Mouse (Mus musculus) forelimb bud, embryonic 11.5 days (tissue): ENCODE data around the gene Nckipsd.

ENCODE experiments used
- DNase-seq: peaks from one replicate; pipeline ENCODE4 v3.0.0-alpha.2; 2012; ENCODE audit warnings: low read depth, low spot score

Nckipsd gene

GRCm38 (mm10) chr9:108808163-108808665, at the start of gene Nckipsd:
Gene Nckipsd (plus strand): TSS chr9:108808368.
- peak; percentile 93 for DNase-seq

DNA sequence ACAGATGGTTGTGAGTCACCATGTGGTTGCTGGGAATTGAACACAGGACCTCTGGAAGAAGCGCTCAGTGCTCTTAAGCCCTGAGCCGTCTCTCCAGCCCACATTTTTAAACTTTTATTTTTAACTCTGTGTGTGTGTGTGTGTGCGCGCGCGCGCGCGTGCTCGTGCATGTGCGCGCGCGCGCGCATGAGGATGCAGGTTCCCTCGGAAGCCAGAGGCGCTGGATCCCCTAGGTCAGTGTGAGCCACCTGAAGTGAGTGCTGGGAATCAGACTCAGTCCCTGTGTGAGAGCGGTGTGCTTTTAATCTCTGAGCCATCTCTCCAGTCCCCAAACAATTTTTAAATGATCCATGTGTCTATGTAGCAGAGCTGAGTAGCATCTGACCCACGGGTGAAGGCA, 49.0 kb upstream of the Nckipsd start:
- no peak for DNase-seq

DNA sequence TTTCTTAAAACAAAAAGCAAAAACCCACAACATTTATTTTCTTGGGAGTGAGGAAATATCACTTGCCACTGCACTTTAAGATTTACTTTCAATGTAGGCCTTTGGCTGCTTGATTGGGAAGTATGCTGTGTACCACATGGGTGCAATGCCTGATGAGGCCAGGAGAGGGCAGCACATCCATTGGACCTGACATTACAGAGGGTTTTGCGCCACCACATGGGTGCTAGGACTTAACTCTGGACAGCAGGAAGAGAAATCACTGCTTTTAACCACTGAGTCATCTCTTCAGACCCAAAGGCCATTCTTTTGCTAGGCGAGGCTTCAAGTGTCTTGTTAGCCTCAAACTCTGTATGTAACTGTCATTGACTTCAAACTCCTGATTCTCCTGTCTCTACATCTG, 48.4 kb upstream of the Nckipsd start:
- DNase-seq, result peak; percentile 19

GRCm38 (mm10) chr9:108761561-108761960, 46.6 kb upstream of the Nckipsd start:
- no peak for DNase-seq

DNA sequence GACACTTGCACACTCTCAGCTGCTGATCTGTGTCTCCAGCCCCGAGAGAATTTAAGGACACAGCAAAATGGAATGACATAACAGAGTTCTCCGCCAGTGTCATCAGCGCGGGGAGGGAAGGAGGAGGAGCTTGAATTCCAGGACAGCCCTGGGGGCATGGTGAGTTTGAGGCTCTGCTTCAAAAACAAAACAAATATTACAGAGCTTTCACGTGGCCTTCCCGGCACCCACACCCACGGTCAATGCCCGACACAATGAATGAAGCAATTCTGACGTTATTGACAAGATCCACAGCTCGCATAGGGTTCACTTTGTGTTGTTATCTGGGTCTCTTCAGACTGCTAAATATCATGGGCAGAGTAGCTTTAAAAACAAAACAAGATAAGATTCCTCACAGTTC, 43.2 kb upstream of the Nckipsd start:
- DNase-seq, result no peak

DNA sequence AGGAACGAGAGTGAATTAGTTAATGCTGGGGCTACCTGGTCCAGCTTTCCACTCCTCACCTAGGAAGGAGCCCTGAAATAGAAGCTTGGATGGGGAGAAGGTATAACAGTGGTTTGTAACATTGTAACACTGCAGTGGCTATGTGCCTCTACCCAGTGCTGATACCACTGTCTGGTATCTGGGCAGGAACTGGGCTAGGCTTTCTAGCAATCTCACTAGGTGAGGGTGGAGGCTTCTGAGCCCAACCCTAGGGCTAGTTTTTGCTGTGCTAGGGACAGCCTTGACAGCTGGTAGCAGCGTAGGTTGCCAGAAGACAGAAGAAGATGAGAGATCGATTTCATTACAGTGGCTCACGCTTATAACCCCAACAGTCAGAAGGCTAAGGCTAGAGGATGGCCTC, 31.6 kb upstream of the Nckipsd start:
- DNase-seq, result no peak

DNA sequence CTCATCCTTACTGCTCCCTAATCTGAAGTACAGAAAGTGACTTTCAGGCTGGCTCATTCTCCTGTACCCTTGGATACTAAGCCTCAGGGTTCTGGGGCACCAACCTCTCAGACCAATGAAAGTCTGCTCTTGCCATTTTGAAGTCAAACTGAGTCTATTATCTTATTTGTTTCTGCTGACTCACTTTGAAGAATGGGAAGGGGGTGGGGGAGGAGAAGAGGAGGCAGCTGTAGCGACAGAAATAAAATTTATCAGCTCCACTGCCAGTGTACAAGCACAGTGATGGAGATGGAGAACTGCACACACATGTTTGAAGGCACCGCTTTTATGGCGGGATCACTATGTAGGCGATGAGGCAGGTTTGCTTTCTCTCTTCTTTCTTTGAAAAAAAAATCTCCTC, 30.9 kb upstream of the Nckipsd start:
- no peak for DNase-seq

- DNase-seq, result no peak
Observed at GRCm38 (mm10) chr9:108780959-108781358, 27.2 kb upstream of the Nckipsd start.

DNA sequence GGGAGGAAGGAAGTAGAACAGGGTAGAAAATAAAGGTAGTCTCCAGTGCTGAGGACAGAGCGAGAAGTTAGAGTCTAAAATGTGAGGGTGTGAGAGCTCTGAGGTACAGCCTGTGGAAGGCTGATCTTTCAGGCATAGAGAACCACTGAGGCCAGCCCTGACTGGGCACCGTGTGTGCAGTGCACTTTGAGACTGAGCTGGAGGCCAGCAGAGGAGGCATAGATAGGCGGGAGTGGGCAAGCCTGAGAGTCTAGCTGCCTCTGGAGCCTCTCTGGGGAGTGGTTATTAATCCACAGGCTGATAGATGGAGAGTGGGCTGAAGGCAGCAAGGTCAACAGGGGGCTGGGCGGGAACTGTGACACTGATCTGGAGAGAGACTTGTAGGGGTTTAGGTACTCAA, 26.3 kb upstream of the Nckipsd start:
- no peak for DNase-seq

GRCm38 (mm10) chr9:108782836-108783547, 25.2 kb upstream of the Nckipsd start:
- DNase-seq, result no peak

DNA sequence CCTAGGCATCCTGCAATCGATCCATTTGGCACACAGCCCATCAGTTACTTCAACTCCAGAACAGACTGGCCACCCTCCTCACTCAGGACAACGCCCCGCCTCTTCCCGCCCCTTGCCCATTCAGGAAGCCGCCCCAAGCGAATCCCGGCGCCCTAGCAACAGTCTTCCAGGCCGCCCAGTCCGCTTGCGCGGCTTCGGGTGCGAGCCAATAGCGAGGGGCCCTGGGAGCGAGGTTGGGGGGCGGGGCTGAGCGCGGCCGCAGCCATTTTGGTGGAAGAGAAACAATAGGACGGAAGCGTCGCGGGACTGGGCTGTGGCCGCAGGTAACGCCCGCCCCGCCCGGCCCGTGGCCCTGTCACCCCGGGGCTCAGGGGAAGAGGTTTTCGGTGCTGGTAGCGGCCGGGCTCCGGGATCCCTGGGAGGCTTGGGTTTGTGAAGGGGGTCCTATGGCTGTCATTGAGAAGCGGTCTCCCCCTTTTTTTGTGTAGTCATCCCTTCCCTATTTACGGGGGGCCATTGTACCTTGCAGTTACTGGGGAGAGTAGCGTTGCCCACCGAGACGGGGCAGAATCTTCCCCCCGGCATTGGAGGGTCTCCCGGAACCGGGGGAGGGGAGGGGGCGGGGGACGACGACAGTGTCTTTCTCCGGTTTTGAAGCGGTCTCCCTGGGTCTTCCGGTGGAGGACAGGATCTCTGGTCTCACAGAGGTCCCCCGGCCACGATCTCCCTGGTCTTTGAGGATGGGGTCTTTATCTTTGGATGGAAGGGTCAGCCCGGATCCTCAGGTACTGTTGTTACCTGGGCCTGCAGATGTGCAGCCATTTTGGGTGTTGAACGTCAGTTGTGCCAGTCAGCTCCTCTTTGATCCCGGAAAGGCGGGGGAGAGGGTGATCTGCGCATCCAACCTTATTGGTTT, 24.4 kb upstream of the Nckipsd start, which contains the start of gene Ip6k2:
Ip6k2 (plus strand) TSS at position 249 of the 916 bp plus-strand sequence.
- DNase-seq, result peak; percentile 94

DNA sequence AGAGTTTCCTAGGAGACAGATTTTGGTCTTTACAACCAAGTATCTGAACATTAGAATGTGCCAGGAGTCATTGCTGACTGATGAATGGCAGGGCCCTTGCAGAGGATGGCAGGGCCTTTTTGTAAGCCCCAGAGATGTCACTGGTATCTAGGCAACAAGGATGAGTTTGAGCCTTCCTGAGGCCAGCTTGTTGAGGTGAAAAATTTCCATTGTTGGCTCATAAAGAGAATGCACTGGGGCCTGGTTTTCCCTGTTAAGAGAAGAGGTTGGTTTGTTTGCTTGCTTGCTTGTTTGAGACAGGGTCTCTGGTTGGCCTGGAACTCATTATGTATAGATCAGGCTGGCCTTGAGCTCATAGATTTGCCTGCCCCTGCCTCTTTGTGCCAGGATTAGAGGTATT, 22.8 kb upstream of the Nckipsd start:
- no peak for DNase-seq

GRCm38 (mm10) chr9:108786494-108786893, 21.7 kb upstream of the Nckipsd start:
- DNase-seq, result no peak

GRCm38 (mm10) chr9:108787080-108787479, 21.1 kb upstream of the Nckipsd start:
- DNase-seq, result no peak

DNA sequence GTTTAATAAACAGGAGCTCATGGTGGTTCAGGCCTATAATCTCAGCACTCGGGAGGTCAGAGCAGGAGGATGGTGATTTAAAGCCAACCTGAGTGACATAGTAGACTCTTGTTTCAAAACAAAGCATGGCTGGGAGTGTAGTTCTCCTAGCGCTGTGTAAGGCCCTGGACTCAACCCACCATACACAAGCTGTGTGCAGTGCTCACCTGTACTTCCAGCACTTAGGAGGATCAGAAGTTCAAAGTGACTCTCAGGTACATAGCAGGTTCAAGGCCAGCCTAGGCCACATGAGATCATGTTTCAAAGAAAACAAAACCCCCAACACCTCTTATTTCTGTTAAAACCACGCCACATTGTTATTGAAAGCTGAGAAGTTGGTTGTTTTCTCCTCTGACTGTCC, 19.5 kb upstream of the Nckipsd start:
- DNase-seq, result no peak

DNA sequence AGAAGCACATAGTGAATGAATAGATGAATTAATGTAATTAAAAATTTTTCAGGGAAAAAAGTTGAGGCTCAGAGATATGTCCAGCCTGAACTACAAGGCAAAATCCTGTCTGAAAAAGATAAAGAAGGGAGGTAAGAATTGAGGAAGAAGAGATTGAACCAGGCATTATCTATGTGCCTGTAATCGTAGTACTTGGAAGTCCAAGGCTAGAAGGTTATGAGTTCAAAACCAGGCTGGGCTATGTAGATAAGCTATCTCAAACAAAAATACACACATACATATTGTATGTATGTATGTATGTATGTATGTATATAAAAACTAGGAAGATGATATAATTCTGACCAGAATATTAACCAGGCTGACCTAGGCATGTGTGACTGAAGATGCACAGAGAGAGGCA, 15.9 kb upstream of the Nckipsd start:
- DNase-seq, result no peak

DNA sequence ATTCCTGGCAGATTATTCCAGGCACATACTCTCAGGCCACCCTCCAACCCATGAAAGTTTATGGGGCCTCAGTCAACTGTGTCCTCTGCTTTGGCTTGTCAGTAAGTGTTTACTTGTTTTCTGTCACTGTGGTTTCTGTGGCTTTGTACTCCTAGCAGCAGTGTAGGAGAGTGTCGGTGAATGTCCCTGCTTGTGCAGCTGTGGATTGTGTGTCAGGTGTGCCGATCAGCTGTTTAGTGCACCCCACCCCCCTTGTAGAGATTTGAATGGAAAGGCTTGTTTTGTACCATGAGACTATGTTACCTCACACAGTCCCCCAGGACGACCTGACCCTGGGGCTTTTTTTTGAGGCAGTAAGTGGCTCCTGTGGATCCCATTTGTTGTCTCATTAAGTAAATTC, 15.4 kb upstream of the Nckipsd start:
- DNase-seq, result no peak

GRCm38 (mm10) chr9:108795281-108795680, 12.9 kb upstream of the Nckipsd start:
- no peak for DNase-seq

- DNase-seq, result no peak
Observed at GRCm38 (mm10) chr9:108795762-108796161, 12.4 kb upstream of the Nckipsd start.

DNA sequence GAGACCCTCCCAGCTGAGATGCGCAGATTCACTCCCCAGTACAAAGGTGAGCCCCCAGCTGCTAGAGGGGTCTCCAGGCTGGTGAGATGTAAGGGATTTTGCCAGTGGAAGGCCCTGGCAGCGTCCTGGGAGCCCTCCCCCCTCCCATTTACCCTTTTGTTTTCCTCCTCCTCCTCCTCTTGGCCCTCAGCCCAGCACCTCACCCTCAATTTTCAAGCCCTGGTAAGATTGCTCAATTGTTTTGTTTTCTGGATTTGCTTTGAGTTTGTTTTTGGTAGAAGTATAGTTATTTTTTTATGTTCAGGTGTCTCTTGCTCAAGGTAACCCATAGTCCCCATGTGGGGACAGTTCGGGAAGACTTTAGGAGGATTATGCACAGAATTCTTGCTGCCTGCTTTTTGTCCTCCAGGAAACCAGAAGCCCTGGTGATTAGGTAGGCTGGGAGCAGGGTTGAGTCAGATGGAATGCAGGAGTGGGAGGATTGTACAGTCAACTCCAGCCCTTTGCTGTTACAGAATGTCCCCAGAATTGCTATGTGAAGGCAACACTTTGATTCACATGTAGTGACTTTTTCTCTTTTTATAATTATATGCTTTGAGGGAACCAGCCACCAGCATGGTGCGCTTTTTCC, 11.7 kb upstream of the Nckipsd start:
- DNase-seq, result no peak

DNA sequence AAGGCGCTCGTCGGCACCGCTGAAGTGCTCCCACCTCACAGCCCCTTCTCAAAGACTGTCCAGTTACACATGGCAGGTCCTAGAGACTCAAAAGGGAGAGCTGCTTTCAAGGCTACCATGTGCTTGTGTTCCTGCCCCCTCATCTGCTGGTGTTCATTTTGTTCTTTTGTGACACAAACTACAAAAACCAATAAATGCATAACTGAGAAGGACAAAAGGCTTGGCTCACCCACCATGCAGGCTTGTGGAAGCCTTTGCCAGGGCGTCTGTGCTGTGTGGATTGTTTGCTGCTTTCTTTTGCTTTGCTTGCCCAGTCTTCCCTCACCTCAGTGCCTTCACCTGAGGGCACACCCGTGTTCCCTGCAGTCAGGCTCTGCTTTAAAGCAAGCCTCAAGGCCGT, 10.7 kb upstream of the Nckipsd start:
- no peak for DNase-seq

DNA sequence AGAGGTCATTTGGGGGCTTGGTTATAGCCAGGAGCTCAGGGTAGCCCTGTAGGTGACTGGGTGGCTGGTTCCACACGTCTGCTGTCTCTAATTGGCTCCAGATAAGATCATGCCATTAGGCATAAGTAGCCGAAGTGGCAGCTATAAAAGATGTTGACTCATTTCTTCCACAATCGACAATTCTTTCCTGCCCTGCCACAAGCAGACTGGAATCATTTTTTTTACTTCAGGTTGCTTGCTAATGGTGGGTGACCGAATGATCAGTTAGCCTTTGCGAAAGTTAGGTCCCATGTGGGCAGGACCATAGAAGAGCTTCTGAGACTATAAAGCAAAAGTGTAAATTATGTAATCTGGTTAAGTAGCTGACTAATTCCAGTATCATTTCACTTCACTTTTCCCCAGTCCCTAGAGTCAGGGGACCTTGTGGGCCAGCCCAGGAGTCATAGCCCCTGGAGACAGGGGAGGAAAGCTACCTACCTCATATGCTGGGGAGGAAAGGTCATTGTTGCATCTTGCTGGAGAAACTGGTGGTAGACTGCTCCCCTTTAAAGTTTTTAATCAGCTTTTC, 9.6 kb upstream of the Nckipsd start:
- no peak for DNase-seq
